Mouse (Mus musculus) forebrain, embryonic 14.5 days (tissue): ENCODE measurements around the gene BC005624. TPM values are rescaled to one million over a fixed set of nuclear protein-coding genes. Genes with fewer than 3 reads are reported as not detected.
A peak's percentile ranks its signal among the peaks of the same experiment; 100 is the strongest.

ENCODE experiments used
- ATAC-seq: fragments of 200-750 bp; cut with Nextera tagmentation; 2 replicates; pipeline ENCODE4 v1.8.0; 2017; ENCODE audit warnings: mild to moderate bottlenecking, moderate library complexity
- DNase-seq: peaks from one replicate; pipeline ENCODE4 v3.0.0-alpha.2; 2015; ENCODE audit warnings: low spot score
- H3K27ac ChIP-seq: fragments of 300-500 bp; sonication (generic); 2 replicates; pipeline ENCODE4 v1.5.1; 2014; ENCODE audit warnings: low read depth, mild to moderate bottlenecking, control low read depth, low read length, moderate library complexity
- H3K27me3 ChIP-seq: fragments of 300-500 bp; sonication (generic); replicated peaks from 2 replicates; pipeline ENCODE4 v1.6.1; 2014; ENCODE audit warnings: low read length, control low read depth, mixed read lengths; ENCODE audit not compliant: control insufficient read depth, insufficient read depth
- H3K36me3 ChIP-seq: fragments of 300-500 bp; sonication (generic); 2 replicates; pipeline ENCODE4 v1.6.1; 2014; ENCODE audit warnings: low read length, control low read depth; ENCODE audit not compliant: control insufficient read depth, insufficient read depth
- H3K4me1 ChIP-seq: fragments of 300-500 bp; sonication (generic); 2 replicates; pipeline ENCODE4 v1.6.1; 2014; ENCODE audit warnings: antibody characterized with exemption, low read length, control low read depth; ENCODE audit not compliant: control insufficient read depth, insufficient read depth
- H3K4me2 ChIP-seq: fragments of 300-500 bp; sonication (generic); 2 replicates; pipeline ENCODE4 v1.6.1; 2014; ENCODE audit warnings: mild to moderate bottlenecking, control low read depth, low read length
- H3K4me3 ChIP-seq: fragments of 300-500 bp; sonication (generic); 2 replicates; pipeline ENCODE4 v1.5.1; 2014; ENCODE audit warnings: low read depth, low read length, control low read depth
- H3K9ac ChIP-seq: fragments of 300-500 bp; sonication (generic); 2 replicates; pipeline ENCODE4 v1.6.1; 2014; ENCODE audit warnings: mild to moderate bottlenecking, low read length, control low read depth, moderate library complexity
- H3K9me3 ChIP-seq: fragments of 300-500 bp; sonication (generic); replicated peaks from 2 replicates; pipeline ENCODE4 v1.6.1; 2016; ENCODE audit warnings: low read length, control low read depth, mixed read lengths; ENCODE audit not compliant: control insufficient read depth
- WGBS: fragments of 180-500 bp; shearing (Covaris S2); extraction: QIAGEN DNeasy Blood & Tissue Kit; methylation state at CpG from one replicate; pipeline ENCODE4 v1.1.7; 2014; 5-methylcytosine and 5-hydroxymethylcytosine counted together
- polyA plus RNA-seq: library from polyadenylated mRNA; unstranded; fragments of >200 nt; fragmentation: Nextera tagmentation; extraction: Ambion mirVana; gene quantifications from 2 replicates; pipeline ENCODE4 v1.2.1, GENCODE M21; 2014

Gene BC005624
- polyA plus RNA-seq, 1 experiment from 2014 or later: 60.1 TPM

GRCm38 (mm10) chr2:30994853-30995252, 12.9 kb upstream of the BC005624 start:
- peaks cover 1% of the 10 kb centered on the region; the same call in 1 of the 2 replicates for H3K36me3 ChIP-seq
- H3K4me3 ChIP-seq: no peak overlapping the region
- H3K27ac ChIP-seq: no peak overlapping the region
- no peak for DNase-seq
- no peaks in the 10 kb centered on the region for H3K27me3 ChIP-seq
- H3K9ac ChIP-seq: no peak overlapping the region
- H3K9me3 ChIP-seq: no peaks in the 10 kb centered on the region
- H3K4me1 ChIP-seq: no peaks in the 10 kb centered on the region
- whole genome bisulfite sequencing: 96% methylated on average over 4 of the region's 4 CpGs
- no peak overlapping the region for H3K4me2 ChIP-seq
- ATAC-seq: no peak

GRCm38 (mm10) chr2:30990221-30990620, 8.2 kb upstream of the BC005624 start:
- Histone ChIP-seq H3K9me3 (no peaks in the 10 kb centered on the region), H3K27me3 (no peaks in the 10 kb centered on the region), H3K9ac (no peak overlapping the region), H3K27ac (no peak overlapping the region), H3K4me3 (no peak overlapping the region), H3K36me3 (no peaks in the 10 kb centered on the region), H3K4me2 (no peak overlapping the region), H3K4me1 (no peaks in the 10 kb centered on the region)
- no peak for DNase-seq
- WGBS: 93% methylated on average over 9 of the region's 9 CpGs
- ATAC-seq: no peak

- ATAC-seq (no peak), DNase-seq (no peak)
- Histone ChIP-seq H3K27me3 (no peaks in the 10 kb centered on the region), H3K9ac (no peak overlapping the region), H3K36me3 (no peaks in the 10 kb centered on the region), H3K27ac (no peak overlapping the region), H3K9me3 (no peaks in the 10 kb centered on the region), H3K4me1 (peaks cover 7% of the 10 kb centered on the region; the same call in 1 of the 2 replicates), H3K4me3 (no peak overlapping the region), H3K4me2 (no peak overlapping the region)
- WGBS: 26% methylated on average over 17 of the region's 17 CpGs
Measured at GRCm38 (mm10) chr2:30985111-30986020, 3.4 kb upstream of the BC005624 start.

GRCm38 (mm10) chr2:30983024-30983423, 1.0 kb upstream of the BC005624 start:
- Histone ChIP-seq H3K27ac (no peak overlapping the region), H3K9me3 (no peaks in the 10 kb centered on the region), H3K4me3 (peak overlapping the region; percentile 54), H3K36me3 (peaks cover 19% of the 10 kb centered on the region), H3K4me1 (peaks cover 7% of the 10 kb centered on the region; the same call in 1 of the 2 replicates), H3K27me3 (no peaks in the 10 kb centered on the region), H3K9ac (peak overlapping the region; percentile 77; the same call in 1 of the 2 replicates), H3K4me2 (peak overlapping the region; percentile 74)
- WGBS: 44% methylated on average over 7 of the region's 7 CpGs
- DNase-seq (peak; percentile 19), ATAC-seq (no peak)

GRCm38 (mm10) chr2:30967352-30968327, 14.4 kb downstream of the BC005624 start, which contains the start of gene Tor1a:
Gene Tor1a, minus strand, starts transcription at chr2:30967933.
- Histone ChIP-seq H3K36me3 (peaks cover 34% of the 10 kb centered on the region), H3K27ac (peak within 1 kb of the TSS; percentile 70; the same call in 1 of the 2 replicates), H3K4me1 (peaks cover 13% of the 10 kb centered on the region), H3K4me3 (peak within 1 kb of the TSS; percentile 97), H3K9ac (peak within 1 kb of the TSS; percentile 95), H3K9me3 (no peaks in the 10 kb centered on the region), H3K4me2 (peak within 1 kb of the TSS; percentile 97), H3K27me3 (no peaks in the 10 kb centered on the region)
- ATAC-seq (peak; percentile 97), DNase-seq (peak; percentile 96)
- WGBS: 3% methylated on average over 59 of the region's 59 CpGs

- Histone ChIP-seq H3K4me2 (peak overlapping the region; percentile 97), H3K27ac (no peak overlapping the region), H3K27me3 (no peaks in the 10 kb centered on the region), H3K36me3 (peaks cover 38% of the 10 kb centered on the region), H3K9ac (peak overlapping the region; percentile 95), H3K4me1 (peaks cover 13% of the 10 kb centered on the region), H3K9me3 (no peaks in the 10 kb centered on the region), H3K4me3 (peak overlapping the region; percentile 97)
- 26% methylated on average over 16 of the region's 16 CpGs for WGBS
- no peak for DNase-seq
- ATAC-seq: no peak
Measured at GRCm38 (mm10) chr2:30966826-30967225, 15.2 kb downstream of the BC005624 start.

- 95% methylated on average over 8 of the region's 8 CpGs for WGBS
- ATAC-seq: no peak
- Histone ChIP-seq H3K4me2 (no peak overlapping the region), H3K4me1 (peaks cover 13% of the 10 kb centered on the region), H3K27me3 (no peaks in the 10 kb centered on the region), H3K9me3 (no peaks in the 10 kb centered on the region), H3K4me3 (no peak overlapping the region), H3K9ac (no peak overlapping the region), H3K27ac (no peak overlapping the region), H3K36me3 (peaks cover 50% of the 10 kb centered on the region)
- DNase-seq: no peak
Measured at GRCm38 (mm10) chr2:30965627-30966026, 16.4 kb downstream of the BC005624 start.

- H3K36me3 ChIP-seq: peaks cover 78% of the 10 kb centered on the region
- 95% methylated on average over 11 of the region's 11 CpGs for WGBS
Measured at GRCm38 (mm10) chr2:30962570-30963254, 19.3 kb downstream of the BC005624 start.

More at GRCm38 (mm10) chr2:30962570-30963254, 19.3 kb downstream of the BC005624 start:
- no peak for DNase-seq
- no peak overlapping the region for H3K27ac ChIP-seq
- H3K9ac ChIP-seq: no peak overlapping the region
- no peak overlapping the region for H3K4me3 ChIP-seq
- no peaks in the 10 kb centered on the region for H3K27me3 ChIP-seq
- H3K4me1 ChIP-seq: peaks cover 13% of the 10 kb centered on the region
- H3K4me2 ChIP-seq: no peak overlapping the region
- no peaks in the 10 kb centered on the region for H3K9me3 ChIP-seq
- no peak for ATAC-seq
